Mouse (Mus musculus) E14TG2a.4 (cell line): Measurements from ENCODE around the gene Dennd1c.

Experiments used
- H3K27me3 ChIP-seq: 2 replicates; pipeline ENCODE4 v1.6.1; 2014; ENCODE audit warnings: low read length, control low read depth; ENCODE audit not compliant: insufficient read depth
- H3K36me3 ChIP-seq: 2 replicates; pipeline ENCODE4 v1.6.1; 2014; ENCODE audit warnings: low read length, control low read depth; ENCODE audit not compliant: insufficient read depth
- H3K4me1 ChIP-seq: replicated peaks from 2 replicates; pipeline ENCODE4 v1.6.1; 2014; ENCODE audit warnings: low read depth, low read length, control low read depth
- H3K4me3 ChIP-seq: replicated peaks from 2 replicates; pipeline ENCODE4 v1.5.1; 2014; ENCODE audit warnings: mild to moderate bottlenecking, low read length
- H3K9me3 ChIP-seq: 2 replicates; pipeline ENCODE4 v1.6.1; 2014; ENCODE audit warnings: low read length, control low read depth
- CTCF ChIP-seq: conservative IDR thresholded peaks from 2 replicates; pipeline ENCODE4 v1.5.1; 2014; ENCODE audit warnings: low read length
- NANOG ChIP-seq: IDR thresholded peaks from 2 replicates; pipeline ENCODE4 v1.6.1; 2014; ENCODE audit warnings: borderline replicate concordance, low read length, mixed read lengths
- POU5F1 ChIP-seq: IDR thresholded peaks from 2 replicates; pipeline ENCODE4 v1.6.1; 2014; ENCODE audit warnings: low read length, borderline replicate concordance

The Dennd1c gene

DNA sequence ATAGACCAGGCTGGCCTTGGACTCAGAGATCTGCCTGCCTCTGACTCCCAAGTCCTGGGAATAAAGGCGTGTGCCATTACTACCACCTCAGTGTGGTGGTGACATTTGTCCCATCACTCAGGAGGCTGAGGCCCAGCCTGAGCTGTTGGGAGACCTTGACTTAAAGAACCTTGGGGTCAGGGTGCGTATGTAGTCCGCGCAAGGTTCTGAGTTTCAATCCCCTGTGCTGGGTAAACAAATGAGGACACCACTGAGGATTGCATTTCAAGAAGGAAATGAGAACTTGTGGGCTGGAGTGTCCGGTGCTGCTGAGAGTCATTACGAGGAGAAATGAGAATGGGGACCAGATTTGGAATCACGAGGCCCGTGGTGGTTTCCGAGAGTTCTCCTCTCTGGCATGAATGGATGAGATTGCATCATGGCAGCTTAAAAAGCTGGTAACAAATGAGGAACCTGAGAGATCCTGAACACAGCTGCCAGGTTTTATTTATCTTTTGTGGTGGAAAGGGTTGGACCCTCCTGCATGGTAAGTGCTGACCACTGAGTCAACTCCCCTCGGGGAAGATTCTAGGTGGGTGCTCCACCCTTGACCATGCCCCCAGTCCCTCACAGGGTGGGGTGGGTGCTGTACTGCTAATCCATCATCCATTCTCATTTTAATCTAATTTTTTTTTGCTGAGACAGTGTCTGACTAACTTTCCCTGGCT, 34.6 kb upstream of the Dennd1c start:
- H3K4me1 ChIP-seq, result peaks cover 17% of the 10 kb centered on the region
- no peak overlapping the region for H3K4me3 ChIP-seq
- peaks cover 2% of the 10 kb centered on the region; the same call in 1 of the 2 replicates for H3K36me3 ChIP-seq
- TF ChIP-seq CTCF (no peak), NANOG (no peak), POU5F1 (no peak)
- H3K27me3 ChIP-seq, result peaks cover 29% of the 10 kb centered on the region
- H3K9me3 ChIP-seq, result no peaks in the 10 kb centered on the region

DNA sequence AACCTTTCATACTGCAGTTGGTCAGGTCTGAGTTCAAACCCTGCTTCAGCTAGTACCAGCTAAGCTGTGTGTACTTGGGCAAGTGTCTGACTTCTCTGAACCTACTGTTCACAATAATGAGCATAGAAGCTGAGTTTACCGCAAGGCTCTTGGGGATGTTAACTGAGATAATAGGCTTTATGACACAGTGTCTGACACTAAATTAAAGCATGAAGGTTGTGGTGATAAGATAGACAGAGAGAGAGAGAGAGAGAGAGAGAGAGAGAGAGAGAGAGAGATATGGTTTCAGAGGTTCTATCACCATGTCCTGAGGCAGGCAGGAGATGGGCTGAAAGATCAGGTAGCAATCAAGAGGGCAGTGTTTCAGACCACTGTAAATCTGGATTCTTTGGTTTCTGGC, 31.7 kb upstream of the Dennd1c start:
- peaks cover 11% of the 10 kb centered on the region for H3K36me3 ChIP-seq
- peaks cover 29% of the 10 kb centered on the region for H3K4me1 ChIP-seq
- no peak overlapping the region for H3K4me3 ChIP-seq
- no peak for TF ChIP-seq NANOG
- no peak for TF ChIP-seq POU5F1
- no peak for TF ChIP-seq CTCF
- peaks cover 49% of the 10 kb centered on the region for H3K27me3 ChIP-seq
- no peaks in the 10 kb centered on the region for H3K9me3 ChIP-seq

- H3K4me1 ChIP-seq, result peaks cover 41% of the 10 kb centered on the region
- peaks cover 11% of the 10 kb centered on the region for H3K36me3 ChIP-seq
- H3K4me3 ChIP-seq, result no peak overlapping the region
- H3K9me3 ChIP-seq, result no peaks in the 10 kb centered on the region
- H3K27me3 ChIP-seq, result peaks cover 51% of the 10 kb centered on the region
- TF ChIP-seq NANOG (no peak), CTCF (no peak), POU5F1 (no peak)
Measured at GRCm38 (mm10) chr17:57108666-57109171, 30.4 kb upstream of the Dennd1c start.

- Histone ChIP-seq H3K27me3 (peaks cover 47% of the 10 kb centered on the region), H3K4me3 (no peak overlapping the region), H3K4me1 (peaks cover 47% of the 10 kb centered on the region), H3K36me3 (peaks cover 11% of the 10 kb centered on the region), H3K9me3 (no peaks in the 10 kb centered on the region)
- TF ChIP-seq CTCF, result no peak
- no peak for TF ChIP-seq POU5F1
- TF ChIP-seq NANOG, result no peak
Measured at GRCm38 (mm10) chr17:57108040-57108665, 29.8 kb upstream of the Dennd1c start.

DNA sequence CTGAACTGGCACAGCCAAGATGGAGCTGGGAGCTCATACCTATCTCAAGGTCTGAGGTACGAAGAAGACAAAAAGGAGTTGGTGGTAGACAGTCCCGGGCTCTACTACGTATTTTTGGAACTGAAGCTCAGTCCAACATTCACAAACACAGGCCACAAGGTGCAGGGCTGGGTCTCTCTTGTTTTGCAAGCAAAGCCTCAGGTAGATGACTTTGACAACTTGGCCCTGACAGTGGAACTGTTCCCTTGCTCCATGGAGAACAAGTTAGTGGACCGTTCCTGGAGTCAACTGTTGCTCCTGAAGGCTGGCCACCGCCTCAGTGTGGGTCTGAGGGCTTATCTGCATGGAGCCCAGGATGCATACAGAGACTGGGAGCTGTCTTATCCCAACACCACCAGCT, 28.8 kb upstream of the Dennd1c start:
- no peak overlapping the region for H3K4me3 ChIP-seq
- H3K27me3 ChIP-seq, result peaks cover 47% of the 10 kb centered on the region
- peaks cover 54% of the 10 kb centered on the region for H3K4me1 ChIP-seq
- H3K36me3 ChIP-seq, result peaks cover 11% of the 10 kb centered on the region
- no peaks in the 10 kb centered on the region for H3K9me3 ChIP-seq
- TF ChIP-seq CTCF (no peak), POU5F1 (no peak), NANOG (no peak)

DNA sequence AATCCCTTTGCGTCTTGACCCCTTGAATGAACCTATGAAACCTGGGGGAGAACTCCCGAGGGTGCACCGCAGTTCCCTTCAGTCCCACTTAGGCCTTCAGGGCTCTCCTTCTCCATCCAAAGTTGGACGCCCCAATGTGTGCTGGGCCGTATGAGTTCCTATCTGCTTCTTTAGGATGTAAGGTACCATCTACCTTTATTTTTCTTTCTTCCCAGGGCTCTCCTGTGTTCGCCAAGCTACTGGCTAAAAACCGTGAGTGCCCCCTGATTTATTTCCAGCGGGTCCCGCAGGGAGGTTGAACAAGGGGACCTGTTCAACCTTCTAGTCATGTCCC, 27.7 kb upstream of the Dennd1c start:
- Histone ChIP-seq H3K9me3 (no peaks in the 10 kb centered on the region), H3K36me3 (peaks cover 11% of the 10 kb centered on the region), H3K27me3 (peaks cover 55% of the 10 kb centered on the region), H3K4me3 (peak overlapping the region; percentile 86), H3K4me1 (peaks cover 51% of the 10 kb centered on the region)
- TF ChIP-seq CTCF (no peak), POU5F1 (no peak), NANOG (no peak)

GRCm38 (mm10) chr17:57105181-57106034, 27.1 kb upstream of the Dennd1c start, which contains the start of gene Tnfsf9:
Gene Tnfsf9, plus strand, starts transcription at chr17:57105325.
- Histone ChIP-seq H3K27me3 (peaks cover 55% of the 10 kb centered on the region), H3K36me3 (peaks cover 11% of the 10 kb centered on the region), H3K4me3 (peak within 1 kb of the TSS; percentile 86), H3K4me1 (peaks cover 50% of the 10 kb centered on the region), H3K9me3 (no peaks in the 10 kb centered on the region)
- TF ChIP-seq POU5F1 (no peak), CTCF (no peak), NANOG (no peak)

DNA sequence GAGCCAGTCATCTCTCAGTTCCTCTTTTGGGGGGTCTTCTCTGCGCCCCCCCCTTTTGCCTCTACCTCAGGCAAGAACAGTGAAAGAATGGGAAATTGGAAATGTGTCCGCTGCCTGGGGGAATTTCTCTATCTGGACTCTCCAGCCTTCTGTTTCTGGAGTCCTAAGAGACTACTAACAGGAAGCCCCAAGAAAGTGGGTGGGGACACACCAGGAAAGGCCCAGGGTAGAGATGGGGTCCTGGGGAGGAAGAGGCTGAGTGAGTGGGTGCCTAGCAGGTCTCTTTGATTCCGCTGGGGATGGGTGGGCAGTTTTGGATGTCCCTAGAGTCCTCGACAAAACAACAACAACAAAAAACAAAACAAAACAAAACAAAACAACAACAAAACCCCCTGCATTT, 26.2 kb upstream of the Dennd1c start:
- peak overlapping the region; percentile 86 for H3K4me3 ChIP-seq
- no peaks in the 10 kb centered on the region for H3K9me3 ChIP-seq
- peaks cover 11% of the 10 kb centered on the region for H3K36me3 ChIP-seq
- TF ChIP-seq CTCF (no peak), NANOG (no peak), POU5F1 (no peak)
- peaks cover 55% of the 10 kb centered on the region for H3K27me3 ChIP-seq
- H3K4me1 ChIP-seq, result peaks cover 54% of the 10 kb centered on the region
